Mouse (Mus musculus): ENCODE results near the gene Clk3. TPM values are rescaled to one million over a fixed set of nuclear protein-coding genes. Genes with fewer than 3 reads are reported as not detected.

Clk3 gene
- polyA plus RNA-seq, 1 experiment from 2014 or later = 65.1 TPM

- Histone ChIP-seq H3K36me3 (ENCODE audit: insufficient read depth, low read length) (no peaks in the 10 kb centered on the region), H3K27ac (ENCODE audit: low read length) (no peak overlapping the region), H3K27me3 (replicated peaks; ENCODE audit: insufficient read depth, low read length) (no peaks in the 10 kb centered on the region), H3K4me3 (ENCODE audit: low read depth, low read length) (no peak overlapping the region), H3K9ac (replicated peaks; ENCODE audit: low read depth) (no peak overlapping the region), H3K4me1 (ENCODE audit: insufficient read depth, low read depth, low read length) (no peaks in the 10 kb centered on the region), H3K9me3 (ENCODE audit: low read length) (no peaks in the 10 kb centered on the region), H3K4me2 (replicated peaks; ENCODE audit: low read depth, low read length) (no peak overlapping the region)
- DNase-seq (ENCODE audit: low spot score) (no peak), ATAC-seq (no peak)
- WGBS = 63% methylated on average over 5 of the region's 5 CpGs
- TF ChIP-seq CTCF (IDR thresholded peaks at IDR 0.05) = no peak
- no peak for TF ChIP-seq EP300 (IDR thresholded peaks at IDR 0.05)
These were observed 43.2 kb upstream of the Clk3 start for GRCm38 (mm10) chr9:57808771-57809310.

DNA sequence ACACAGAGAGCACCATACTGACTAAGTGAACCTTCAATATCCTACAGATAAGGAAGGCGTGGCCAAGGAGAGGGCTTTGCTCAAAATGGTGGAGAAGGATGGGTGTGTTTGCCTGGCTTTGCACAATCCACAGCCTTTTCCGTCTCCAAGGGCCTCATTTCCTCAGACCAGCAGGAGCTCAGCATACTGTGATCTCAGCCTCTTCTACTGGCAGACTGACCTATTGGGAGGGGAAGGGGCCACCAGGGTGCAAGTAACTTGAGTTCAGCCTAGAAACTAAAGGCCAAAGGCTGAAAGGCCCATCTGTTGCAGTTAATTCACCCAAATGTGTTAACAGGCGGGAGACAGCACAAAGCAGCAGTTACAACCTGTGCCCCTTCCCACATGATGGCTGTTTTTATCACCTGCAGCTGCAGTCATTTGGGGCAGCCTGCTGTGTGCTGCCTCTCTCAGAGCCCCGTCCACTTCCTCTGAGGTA lies 41.6 kb upstream of the Clk3 start:
- no peaks in the 10 kb centered on the region for H3K27me3 ChIP-seq (replicated peaks; ENCODE audit: insufficient read depth, low read length)
- DNase-seq (ENCODE audit: low spot score) = peak; percentile 12
- H3K27ac ChIP-seq (ENCODE audit: low read length) = no peak overlapping the region
- no peak overlapping the region for H3K9ac ChIP-seq (replicated peaks; ENCODE audit: low read depth)
- H3K4me3 ChIP-seq (ENCODE audit: low read depth, low read length) = no peak overlapping the region
- ATAC-seq = no peak
- TF ChIP-seq CTCF (IDR thresholded peaks at IDR 0.05) (no peak), EP300 (IDR thresholded peaks at IDR 0.05) (no peak)
- WGBS = 73% methylated on average over 4 of the region's 4 CpGs
- no peaks in the 10 kb centered on the region for H3K4me1 ChIP-seq (ENCODE audit: insufficient read depth, low read depth, low read length)
- no peaks in the 10 kb centered on the region for H3K36me3 ChIP-seq (ENCODE audit: insufficient read depth, low read length)
- no peak overlapping the region for H3K4me2 ChIP-seq (replicated peaks; ENCODE audit: low read depth, low read length)
- H3K9me3 ChIP-seq (ENCODE audit: low read length) = no peaks in the 10 kb centered on the region

- ATAC-seq = no peak
These were observed 40.4 kb upstream of the Clk3 start for GRCm38 (mm10) chr9:57806066-57806481.

GRCm38 (mm10) chr9:57805087-57805737 lies 39.6 kb upstream of the Clk3 start:
- H3K27ac ChIP-seq (ENCODE audit: low read length) = no peak overlapping the region
- H3K4me3 ChIP-seq (ENCODE audit: low read depth, low read length) = no peak overlapping the region
- no peak for TF ChIP-seq CTCF (IDR thresholded peaks at IDR 0.05)
- no peak for TF ChIP-seq EP300 (IDR thresholded peaks at IDR 0.05)
- WGBS = 48% methylated on average over 10 of the region's 10 CpGs
- H3K4me1 ChIP-seq (ENCODE audit: insufficient read depth, low read depth, low read length) = no peaks in the 10 kb centered on the region
- DNase-seq (ENCODE audit: low spot score) (peak; percentile 11), ATAC-seq (no peak)
- H3K9ac ChIP-seq (replicated peaks; ENCODE audit: low read depth) = no peak overlapping the region
- no peaks in the 10 kb centered on the region for H3K27me3 ChIP-seq (replicated peaks; ENCODE audit: insufficient read depth, low read length)
- no peaks in the 10 kb centered on the region for H3K9me3 ChIP-seq (ENCODE audit: low read length)
- no peaks in the 10 kb centered on the region for H3K36me3 ChIP-seq (ENCODE audit: insufficient read depth, low read length)
- no peak overlapping the region for H3K4me2 ChIP-seq (replicated peaks; ENCODE audit: low read depth, low read length)

More at GRCm38 (mm10) chr9:57806066-57806481, 40.4 kb upstream of the Clk3 start:
- Histone ChIP-seq H3K27me3 (replicated peaks; ENCODE audit: insufficient read depth, low read length) (no peaks in the 10 kb centered on the region), H3K4me3 (ENCODE audit: low read depth, low read length) (no peak overlapping the region), H3K27ac (ENCODE audit: low read length) (no peak overlapping the region), H3K4me1 (ENCODE audit: insufficient read depth, low read depth, low read length) (no peaks in the 10 kb centered on the region), H3K4me2 (replicated peaks; ENCODE audit: low read depth, low read length) (no peak overlapping the region), H3K36me3 (ENCODE audit: insufficient read depth, low read length) (no peaks in the 10 kb centered on the region), H3K9me3 (ENCODE audit: low read length) (no peaks in the 10 kb centered on the region), H3K9ac (replicated peaks; ENCODE audit: low read depth) (no peak overlapping the region)
- DNase-seq (ENCODE audit: low spot score) = no peak
- 35% methylated on average over 1 of the region's 1 CpGs for WGBS
- TF ChIP-seq CTCF (IDR thresholded peaks at IDR 0.05) (no peak), EP300 (IDR thresholded peaks at IDR 0.05) (no peak)

- Histone ChIP-seq H3K9me3 (ENCODE audit: low read length) (no peaks in the 10 kb centered on the region), H3K27me3 (replicated peaks; ENCODE audit: insufficient read depth, low read length) (no peaks in the 10 kb centered on the region), H3K4me3 (ENCODE audit: low read depth, low read length) (no peak overlapping the region), H3K4me1 (ENCODE audit: insufficient read depth, low read depth, low read length) (no peaks in the 10 kb centered on the region; the same call in 1 of the 2 replicates), H3K27ac (ENCODE audit: low read length) (peak overlapping the region; percentile 39; the same call in 1 of the 2 replicates), H3K9ac (replicated peaks; ENCODE audit: low read depth) (no peak overlapping the region), H3K4me2 (replicated peaks; ENCODE audit: low read depth, low read length) (no peak overlapping the region), H3K36me3 (ENCODE audit: insufficient read depth, low read length) (no peaks in the 10 kb centered on the region)
- peak; percentile 60 for DNase-seq (ENCODE audit: low spot score)
- TF ChIP-seq EP300 (IDR thresholded peaks at IDR 0.05) (peak; percentile 84), CTCF (IDR thresholded peaks at IDR 0.05) (no peak)
- WGBS = 12% methylated on average over 4 of the region's 4 CpGs
- peak; percentile 77 for ATAC-seq
These were observed 38.2 kb upstream of the Clk3 start for GRCm38 (mm10) chr9:57803839-57804238.

DNA sequence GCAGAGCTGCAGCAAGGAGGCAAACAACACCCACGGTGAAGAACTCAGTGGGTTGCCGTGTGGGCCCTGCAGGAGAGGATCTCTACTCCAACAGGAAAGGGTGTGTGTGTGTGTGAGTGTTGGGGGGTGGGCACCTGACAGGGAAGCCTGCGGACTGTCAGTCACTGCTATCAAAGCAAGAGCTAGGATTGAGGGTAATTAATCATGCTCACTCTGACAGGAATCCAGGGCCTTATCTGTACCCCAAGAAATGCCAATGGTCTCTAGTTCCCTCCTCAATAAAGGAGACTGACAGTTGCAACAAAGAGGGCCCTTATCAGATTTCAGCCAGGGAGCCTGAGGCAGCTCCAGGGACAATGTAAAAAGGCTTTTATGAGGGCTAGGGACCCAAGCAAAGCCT lies 37.4 kb upstream of the Clk3 start:
- no peaks in the 10 kb centered on the region for H3K27me3 ChIP-seq (replicated peaks; ENCODE audit: insufficient read depth, low read length)
- H3K4me3 ChIP-seq (ENCODE audit: low read depth, low read length) = no peak overlapping the region
- H3K27ac ChIP-seq (ENCODE audit: low read length) = 0 out of 2 replicates have a peak overlapping the region, but pooled peaks have one; percentile 39
- peak; percentile 5 for DNase-seq (ENCODE audit: low spot score)
- WGBS = 34% methylated on average over 3 of the region's 3 CpGs
- H3K36me3 ChIP-seq (ENCODE audit: insufficient read depth, low read length) = no peaks in the 10 kb centered on the region
- ATAC-seq = no peak
- H3K9ac ChIP-seq (replicated peaks; ENCODE audit: low read depth) = no peak overlapping the region
- H3K9me3 ChIP-seq (ENCODE audit: low read length) = no peaks in the 10 kb centered on the region
- no peak for TF ChIP-seq EP300 (IDR thresholded peaks at IDR 0.05)
- no peak for TF ChIP-seq CTCF (IDR thresholded peaks at IDR 0.05)
- H3K4me1 ChIP-seq (ENCODE audit: insufficient read depth, low read depth, low read length) = no peaks in the 10 kb centered on the region; the same call in 1 of the 2 replicates
- H3K4me2 ChIP-seq (replicated peaks; ENCODE audit: low read depth, low read length) = no peak overlapping the region

Measured in lung, postnatal 0 days (tissue).